Mouse (Mus musculus) erythroblast, embryonic 14.5 days (primary cell): ENCODE results near the gene Uqcc1.

Experiments
- GATA1 ChIP-seq: IDR thresholded peaks from 2 replicates; pipeline ENCODE4 v1.6.1; 2012; ENCODE audit warnings: low read length, inconsistent platforms, mixed read lengths
- TAL1 ChIP-seq: IDR thresholded peaks from 3 replicates; pipeline ENCODE4 v1.6.1; 2012; ENCODE audit warnings: low read length, inconsistent platforms, mixed read lengths

DNA sequence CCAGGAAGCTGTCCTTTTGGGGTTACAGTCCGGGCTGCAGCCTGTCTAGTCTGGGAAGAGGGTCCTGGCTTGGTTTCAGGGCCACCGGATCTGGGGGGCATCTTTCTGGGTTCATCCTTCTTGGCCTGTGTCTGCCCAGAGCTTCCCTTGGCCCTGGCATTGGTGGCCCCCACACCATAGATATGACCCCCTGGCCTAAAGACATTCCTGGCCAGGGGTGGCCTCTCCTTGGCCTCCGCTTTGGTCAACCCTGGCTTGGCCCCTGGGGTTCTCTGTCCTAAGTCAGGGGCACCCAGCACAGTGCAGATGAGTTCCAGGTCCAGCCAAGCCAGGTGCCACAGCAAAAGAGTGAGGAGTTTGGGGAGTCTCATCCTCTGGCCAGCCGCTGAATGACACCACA is 14.6 kb upstream of the Uqcc1 start:
- no peak for TF ChIP-seq GATA1
- no peak for TF ChIP-seq TAL1
